Mouse (Mus musculus) thymus, postnatal 14 days (tissue): Measurements from ENCODE around the gene Cltc.

Experiments
- DNase-seq: peaks from one replicate; pipeline ENCODE4 v3.0.0; 2021

Cltc gene

GRCm38 (mm10) chr11:86644553-86644952 is 112.8 kb downstream of the Cltc start:
- DNase-seq, result no peak
